ENCODE assay signal across 8 mouse cellular contexts in the genomic region with DNA sequence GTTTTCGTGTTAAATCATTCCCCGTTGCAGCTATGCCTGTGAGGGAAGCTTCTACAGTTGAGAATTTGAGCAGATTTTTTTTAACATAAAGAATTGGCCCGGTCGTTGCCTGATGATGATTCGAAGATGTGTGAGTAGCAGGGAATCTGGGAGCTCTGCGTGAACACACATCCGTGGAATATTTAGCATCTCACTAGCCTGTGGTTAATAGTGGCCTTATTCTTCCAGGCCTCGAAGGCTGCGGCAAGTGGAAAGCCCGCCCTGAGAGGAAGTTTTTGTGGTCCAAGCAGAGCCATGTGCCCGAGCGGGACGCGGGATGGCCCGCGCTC. TPM values are rescaled to one million over a fixed set of nuclear protein-coding genes. Genes with fewer than 3 reads are reported as not detected.
A peak's percentile ranks its signal among the peaks of the same experiment; 100 is the strongest.
DNase-seq lines count a peak whose midpoint lies in the region; ATAC-seq and TF ChIP-seq lines count a peak whose summit lies in the region.

No protein-coding gene starts in this region.

- no peak for DNase-seq in kidney, postnatal 0 days (ENCODE audit: low spot score)
- DNase-seq in kidney, postnatal 25 days: no peak
- DNase-seq in hindbrain, postnatal 0 days (ENCODE audit: low spot score): peak; percentile 10
- no peak for DNase-seq in midbrain, postnatal 0 days (ENCODE audit: low spot score)
- DNase-seq in adrenal gland, postnatal 14 days: no peak
- DNase-seq in MN1 (ENCODE audit: low spot score): no peak
- DNase-seq in ovary, adult 18-20 months (ENCODE audit: low spot score): no peak

- ATAC-seq in kidney, postnatal 0 days (replicated peaks; ENCODE audit: low FRiP score, low read depth): no peak
- no peak for ATAC-seq in embryonic facial prominence, embryonic 12.5 days (ENCODE audit: insufficient number of reproducible peaks, insufficient read depth, low FRiP score, low TSS enrichment)
- ATAC-seq in hindbrain, postnatal 0 days: no peak
- no peak for ATAC-seq in midbrain, postnatal 0 days (ENCODE audit: low FRiP score)

- peaks cover 39% of the 10 kb centered on the region for H3K27me3 ChIP-seq in kidney, postnatal 0 days (ENCODE audit: insufficient read depth, low read length)
- peaks cover 38% of the 10 kb centered on the region for H3K27me3 ChIP-seq in embryonic facial prominence, embryonic 12.5 days
- peaks cover 32% of the 10 kb centered on the region for H3K27me3 ChIP-seq in hindbrain, postnatal 0 days (ENCODE audit: insufficient read depth, low read length)
- H3K27me3 ChIP-seq in midbrain, postnatal 0 days (ENCODE audit: insufficient read depth, low read length): peaks cover 19% of the 10 kb centered on the region

- no peaks in the 10 kb centered on the region for H3K36me3 ChIP-seq in kidney, postnatal 0 days (ENCODE audit: insufficient read depth, low read length)
- H3K36me3 ChIP-seq in embryonic facial prominence, embryonic 12.5 days: no peaks in the 10 kb centered on the region
- no peaks in the 10 kb centered on the region for H3K36me3 ChIP-seq in hindbrain, postnatal 0 days (ENCODE audit: insufficient read depth, low read length)
- H3K36me3 ChIP-seq in midbrain, postnatal 0 days (ENCODE audit: insufficient read depth, low read length): no peaks in the 10 kb centered on the region

- H3K4me1 ChIP-seq in kidney, postnatal 0 days (replicated peaks; ENCODE audit: insufficient read depth, low read length): peaks cover 13% of the 10 kb centered on the region
- H3K4me1 ChIP-seq in embryonic facial prominence, embryonic 12.5 days: peaks cover 9% of the 10 kb centered on the region; the same call in 1 of the 2 replicates
- no peaks in the 10 kb centered on the region for H3K4me1 ChIP-seq in hindbrain, postnatal 0 days (ENCODE audit: insufficient read depth, low read length)
- H3K4me1 ChIP-seq in midbrain, postnatal 0 days (ENCODE audit: insufficient read depth, low read length): peaks cover 12% of the 10 kb centered on the region

- H3K9ac ChIP-seq in kidney, postnatal 0 days (ENCODE audit: low read depth, low read length): peak overlapping the region; percentile 37; the same call in 1 of the 2 replicates
- H3K9ac ChIP-seq in embryonic facial prominence, embryonic 12.5 days: peak overlapping the region; percentile 50; the same call in 1 of the 2 replicates
- H3K9ac ChIP-seq in hindbrain, postnatal 0 days (replicated peaks; ENCODE audit: low read length): peak overlapping the region; percentile 9; the same call in 1 of the 2 replicates
- H3K9ac ChIP-seq in midbrain, postnatal 0 days (replicated peaks; ENCODE audit: low read length, poor library complexity, severe bottlenecking): peak overlapping the region; percentile 42

- 3% methylated on average over 16 of the region's 16 CpGs for WGBS in kidney, postnatal 0 days
- WGBS in embryonic facial prominence, embryonic 12.5 days: 1% methylated on average over 16 of the region's 16 CpGs
- WGBS in hindbrain, postnatal 0 days: 4% methylated on average over 16 of the region's 16 CpGs
- WGBS in midbrain, postnatal 0 days: 3% methylated on average over 16 of the region's 16 CpGs

- H3K4me3 ChIP-seq in kidney, postnatal 0 days (replicated peaks; ENCODE audit: low read depth, low read length): peak overlapping the region; percentile 60
- H3K4me3 ChIP-seq in embryonic facial prominence, embryonic 12.5 days: peak overlapping the region; percentile 67
- H3K4me3 ChIP-seq in hindbrain, postnatal 0 days (ENCODE audit: low read length): peak overlapping the region; percentile 69
- peak overlapping the region; percentile 65 for H3K4me3 ChIP-seq in midbrain, postnatal 0 days (ENCODE audit: low read depth, low read length)

- no peak for TF ChIP-seq CTCF in kidney, postnatal 0 days (IDR thresholded peaks at IDR 0.05; ENCODE audit: low read depth)
- TF ChIP-seq CTCF in hindbrain, postnatal 0 days (IDR thresholded peaks at IDR 0.05; ENCODE audit: low read depth): no peak
- no peak for TF ChIP-seq CTCF in midbrain, postnatal 0 days (IDR thresholded peaks at IDR 0.05)

- no peaks in the 10 kb centered on the region for H3K9me3 ChIP-seq in kidney, postnatal 0 days (replicated peaks; ENCODE audit: low read length)
- no peaks in the 10 kb centered on the region for H3K9me3 ChIP-seq in embryonic facial prominence, embryonic 12.5 days
- H3K9me3 ChIP-seq in hindbrain, postnatal 0 days (ENCODE audit: low read length): no peaks in the 10 kb centered on the region
- H3K9me3 ChIP-seq in midbrain, postnatal 0 days (ENCODE audit: low read length): no peaks in the 10 kb centered on the region

- H3K27ac ChIP-seq in kidney, postnatal 0 days: no peak overlapping the region
- H3K27ac ChIP-seq in embryonic facial prominence, embryonic 12.5 days: no peak overlapping the region
- no peak overlapping the region for H3K27ac ChIP-seq in hindbrain, postnatal 0 days
- H3K27ac ChIP-seq in midbrain, postnatal 0 days (ENCODE audit: low read depth, low read length): no peak overlapping the region

- peak overlapping the region; percentile 96 for H3K4me2 ChIP-seq in kidney, postnatal 0 days (ENCODE audit: low read length)
- peak overlapping the region; percentile 96 for H3K4me2 ChIP-seq in embryonic facial prominence, embryonic 12.5 days (replicated peaks)
- H3K4me2 ChIP-seq in hindbrain, postnatal 0 days (ENCODE audit: low read depth, low read length): peak overlapping the region; percentile 97
- peak overlapping the region; percentile 98 for H3K4me2 ChIP-seq in midbrain, postnatal 0 days (ENCODE audit: low read depth, low read length, poor library complexity, severe bottlenecking)

RNA-seq across cellular contexts. Expression of a gene that starts 2.0 kb away (rescaled TPM):
- polyA plus RNA-seq in kidney, postnatal 0 days (2015; fragmentation: Nextera tagmentation; extraction: Ambion mirVana): 0.18 and 0.34 TPM in 2 replicates
- 2.1 and 2.5 TPM in 2 replicates for polyA plus RNA-seq in embryonic facial prominence, embryonic 12.5 days (2016; fragmentation: Nextera tagmentation; extraction: Ambion mirVana)
- total RNA-seq in hindbrain, postnatal 0 days (2014; rRNA removed): 0.22 and 0.26 TPM in 2 replicates
- 0.39 and 0.43 TPM in 2 replicates for polyA plus RNA-seq in hindbrain, postnatal 0 days (2015; fragmentation: Nextera tagmentation; extraction: Ambion mirVana)
- 0.05 and 0.09 TPM in 2 replicates for total RNA-seq in midbrain, postnatal 0 days (2014; rRNA removed)
- polyA plus RNA-seq in midbrain, postnatal 0 days (2015; fragmentation: Nextera tagmentation; extraction: Ambion mirVana): not detected in 2 replicates
- total RNA-seq in adrenal gland, postnatal 14 days (2021): not detected in 2 replicates
